Mouse (Mus musculus) gastrocnemius, adult 2 months (tissue): ENCODE data around the gene Fam166b. TPM values are rescaled to one million over a fixed set of nuclear protein-coding genes. Genes with fewer than 3 reads are reported as not detected.

ENCODE experiments used
- DNase-seq: peaks from one replicate; pipeline ENCODE4 v3.0.0; 2022
- H3K27ac ChIP-seq: fragments of 200-600 bp; 2 replicates; pipeline ENCODE4 v1.8.1; 2022; ENCODE audit warnings: mild to moderate bottlenecking
- H3K4me3 ChIP-seq: fragments of 200-600 bp; 2 replicates; pipeline ENCODE4 v1.8.1; 2022; ENCODE audit warnings: mild to moderate bottlenecking, moderate library complexity
- CTCF ChIP-seq: fragments of 200-600 bp; IDR thresholded peaks from 2 replicates; pipeline ENCODE4 v1.8.1; 2022; ENCODE audit warnings: antibody characterized with exemption, mild to moderate bottlenecking, moderate library complexity
- intact Hi-C: fragments of 180-260 bp; cut with DNase I; formaldehyde crosslinking; loops from one replicate; pipeline ENCODE4 v1.15.1; 2025
- total RNA-seq, 2 experiments: library from RNA; stranded (reverse); gene quantifications; 2 replicates each; pipeline ENCODE4 v1.2.3; 2021

The Fam166b gene
- total RNA-seq, 2 experiments from 2014 or later = not detected

DNA sequence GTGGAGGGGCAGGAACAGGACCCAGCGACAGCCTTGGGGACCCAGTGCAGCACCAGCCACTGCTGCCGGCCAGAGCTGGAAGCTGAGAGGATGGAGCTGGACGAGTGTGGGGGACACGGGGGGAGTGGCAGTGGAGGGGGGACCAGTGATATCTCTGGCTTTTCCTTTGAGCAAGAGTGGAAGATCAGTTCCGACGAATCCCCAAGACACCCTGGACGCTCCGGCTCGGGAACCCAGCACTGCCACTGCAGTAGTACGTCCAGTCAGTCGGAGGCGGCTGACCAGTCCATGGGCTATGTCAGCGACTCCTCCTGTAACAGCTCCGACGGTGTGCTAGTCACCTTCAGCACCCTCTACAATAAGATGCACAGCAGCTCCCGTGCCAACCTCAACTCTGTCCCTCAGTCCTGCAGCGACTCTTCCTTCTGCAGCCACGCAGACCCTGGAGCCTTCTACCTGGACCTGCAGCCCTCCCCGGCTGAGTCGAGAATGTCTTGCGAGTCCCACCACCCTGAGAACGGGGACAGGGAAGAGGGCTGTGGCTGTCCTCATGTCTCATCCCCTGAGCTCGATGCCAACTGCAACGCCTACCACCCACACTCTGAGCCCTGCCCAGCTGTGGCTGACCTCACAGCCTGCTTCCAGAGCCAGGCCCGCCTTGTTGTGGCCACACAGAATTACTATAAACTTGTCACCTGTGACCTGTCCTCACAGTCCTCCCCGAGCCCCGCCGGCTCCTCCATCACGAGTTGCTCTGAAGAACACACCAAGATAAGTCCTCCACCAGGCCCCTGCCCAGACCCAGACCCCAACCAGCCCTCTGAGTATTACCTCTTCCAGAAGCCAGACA, 13.5 kb downstream of the Fam166b start:
- DNase-seq = peak; percentile 61
- Histone ChIP-seq H3K4me3 (no peak overlapping the region), H3K27ac (peak overlapping the region; percentile 38)
- TF ChIP-seq CTCF = no peak
- intact Hi-C loops = no loop called here

DNA sequence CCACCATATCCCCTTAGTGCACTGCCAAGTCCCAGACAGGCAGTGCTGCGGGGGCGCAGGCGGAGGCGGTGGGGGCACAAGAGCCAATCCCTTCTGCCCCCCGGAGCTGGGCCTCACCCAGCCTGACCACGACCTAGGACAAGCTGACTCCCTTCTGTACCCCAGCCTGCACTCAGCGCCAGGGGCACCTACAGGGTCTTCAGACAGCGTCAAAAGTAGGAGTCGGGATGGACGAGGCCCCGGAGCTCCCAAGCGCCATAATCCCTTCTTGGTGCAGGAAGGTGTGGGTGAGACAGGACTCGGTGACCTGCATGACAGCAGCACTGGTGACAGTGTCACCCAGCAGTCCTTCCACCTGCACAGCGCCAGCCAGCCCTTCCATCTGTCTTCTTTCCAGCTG, 14.2 kb downstream of the Fam166b start:
- TF ChIP-seq CTCF = no peak
- no peak overlapping the region for H3K4me3 ChIP-seq
- DNase-seq = peak; percentile 23
- intact Hi-C loops = no loop called here
- H3K27ac ChIP-seq = no peak overlapping the region

DNA sequence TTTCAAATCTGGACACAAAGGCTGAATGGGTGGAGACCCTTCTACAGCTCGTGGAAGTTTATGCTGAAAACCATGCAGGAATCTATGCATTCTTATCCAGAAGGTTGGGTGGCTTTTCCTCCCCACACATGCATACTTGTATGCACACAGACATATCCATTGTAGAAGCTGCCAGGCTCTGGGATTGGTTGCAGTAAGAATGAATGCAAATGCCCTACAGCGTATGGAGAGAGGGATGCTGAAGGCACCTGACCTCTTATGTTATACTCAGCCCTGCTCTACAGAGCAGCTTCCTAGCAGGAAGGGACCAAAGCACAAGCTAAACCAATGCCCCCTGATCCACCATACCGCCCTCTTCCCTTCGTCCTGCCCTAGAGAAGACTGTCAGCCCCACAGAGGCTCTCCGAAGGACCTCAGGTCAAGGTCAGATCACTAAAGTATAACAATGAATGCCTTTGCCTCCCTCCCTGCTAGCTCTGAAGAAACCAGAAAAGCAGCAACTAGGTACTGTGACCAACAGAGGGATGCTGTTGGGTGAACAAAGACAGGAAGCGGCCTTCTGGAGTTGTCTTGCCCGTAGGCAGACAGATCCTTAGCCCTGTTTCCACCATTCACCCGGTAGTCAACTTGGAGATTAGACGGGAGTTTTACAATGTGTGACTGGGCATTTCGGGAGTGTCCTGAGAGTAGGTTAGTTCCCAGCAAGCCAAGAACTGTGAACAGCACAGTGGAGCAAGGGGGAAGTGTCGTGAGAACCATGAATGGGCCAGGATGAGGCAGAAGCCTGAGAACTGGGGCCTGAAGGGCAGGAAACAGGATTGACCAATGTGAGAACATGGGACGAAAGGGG, 21.6 kb downstream of the Fam166b start:
- peak overlapping the region; percentile 95 for H3K27ac ChIP-seq
- no peak for TF ChIP-seq CTCF
- intact Hi-C loops = loop anchor here (2.0 to 10.0 kb wide), 2 partner anchors 24 to 362 kb away; partner anchors contain the start of gene Fam214b
- peak; percentile 13 for DNase-seq
- H3K4me3 ChIP-seq = peak overlapping the region; percentile 75

DNA sequence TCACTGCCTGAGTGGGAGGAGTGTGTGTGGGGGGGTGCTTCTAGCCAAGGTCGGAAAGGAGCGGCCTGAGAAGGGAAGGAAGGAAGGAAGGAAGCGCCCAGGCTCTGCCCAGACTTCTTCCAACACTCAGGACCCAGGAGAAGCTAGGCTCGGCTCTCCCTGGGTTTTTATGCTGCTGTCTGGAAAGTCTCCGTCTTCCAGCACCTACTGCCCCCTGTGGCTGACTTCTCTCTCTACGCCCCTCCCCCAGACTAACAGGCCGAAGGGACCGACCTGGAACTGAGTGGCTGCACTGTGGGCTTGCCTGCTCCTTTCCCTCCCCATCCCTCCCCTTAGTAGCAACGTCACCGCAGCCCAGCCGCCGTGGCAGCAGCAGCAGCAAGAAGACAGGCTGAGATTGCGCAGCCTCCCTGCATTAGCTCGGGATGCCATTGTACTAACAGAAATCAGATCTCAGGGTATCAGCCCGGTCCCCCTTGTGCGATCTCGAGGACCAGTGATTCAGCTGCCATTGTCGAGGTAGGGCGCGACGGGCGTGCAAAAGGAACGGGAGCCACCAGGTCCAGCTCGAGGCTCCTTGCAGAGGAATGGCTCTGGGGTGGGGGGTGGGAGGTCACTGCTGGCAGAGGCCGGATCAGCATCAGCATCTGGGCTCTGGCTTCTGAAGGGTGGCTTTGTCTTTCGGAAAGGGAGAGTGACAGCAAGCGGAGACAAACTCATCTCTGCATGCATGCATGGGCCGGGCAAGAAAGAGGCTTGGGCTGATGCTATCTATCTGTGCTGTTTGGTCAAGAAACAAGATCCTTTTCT, 22.6 kb downstream of the Fam166b start:
- H3K4me3 ChIP-seq = peak overlapping the region; percentile 75
- H3K27ac ChIP-seq = peak overlapping the region; percentile 95
- DNase-seq = peak; percentile 88
- intact Hi-C loops = loop anchor here (2.0 to 10.0 kb wide), 2 partner anchors 24 to 362 kb away; partner anchors contain the start of gene Fam214b
- TF ChIP-seq CTCF = peak; percentile 68

DNA sequence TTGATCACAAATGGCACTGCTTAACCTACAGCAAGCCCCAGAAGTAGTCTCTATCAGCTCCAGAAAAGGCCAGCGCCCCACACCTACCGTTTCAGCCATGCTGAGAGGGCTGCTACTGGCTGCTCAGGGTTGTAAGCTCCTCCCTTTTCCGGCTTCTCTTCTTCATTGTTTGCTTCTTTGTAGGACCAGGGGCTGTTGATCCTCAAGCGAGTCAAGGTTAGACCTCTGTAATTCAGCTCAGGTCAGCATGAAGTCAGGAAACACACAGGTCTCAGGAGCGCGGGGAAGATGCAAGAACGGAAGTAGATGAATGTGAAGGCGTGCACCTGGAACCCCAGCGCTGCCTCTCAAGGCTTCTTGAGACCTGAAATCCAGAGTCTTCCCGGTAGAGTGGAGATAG, 24.2 kb downstream of the Fam166b start:
- intact Hi-C loops = loop anchor here (10.0 kb wide), 1 partner anchor 360 kb away; the partner anchor contains the start of gene Fam214b
- peak overlapping the region; percentile 95 for H3K27ac ChIP-seq
- TF ChIP-seq CTCF = no peak

DNA sequence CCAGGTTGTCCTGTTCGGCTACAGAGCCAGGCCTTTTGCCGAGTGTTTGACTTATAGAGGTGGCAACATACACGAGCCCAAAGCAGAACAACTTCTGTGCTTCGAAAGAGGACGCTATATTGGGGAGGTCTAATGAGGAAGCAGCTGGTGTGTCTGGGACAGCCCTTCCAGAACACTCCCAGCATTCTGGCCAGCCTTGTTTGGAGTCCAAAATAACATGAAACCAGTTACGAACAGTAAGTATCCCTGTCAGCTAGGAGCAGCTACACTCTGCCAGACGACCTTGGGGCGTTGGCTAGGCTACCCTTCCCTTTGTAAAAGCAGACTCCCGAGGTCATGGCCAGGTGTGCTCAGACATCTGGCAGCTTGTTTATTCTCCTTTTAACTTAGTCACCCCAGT, 26.7 kb downstream of the Fam166b start:
- TF ChIP-seq CTCF = no peak
- intact Hi-C loops = loop anchor here (10.0 kb wide), 1 partner anchor 357 kb away; the partner anchor contains the start of gene Fam214b
- peak; percentile 70 for DNase-seq
- H3K4me3 ChIP-seq = peak overlapping the region; percentile 51
- H3K27ac ChIP-seq = peak overlapping the region; percentile 95

More for the DNA sequence above, 24.2 kb downstream of the Fam166b start:
- DNase-seq = peak; percentile 11
- H3K4me3 ChIP-seq = no peak overlapping the region

DNA sequence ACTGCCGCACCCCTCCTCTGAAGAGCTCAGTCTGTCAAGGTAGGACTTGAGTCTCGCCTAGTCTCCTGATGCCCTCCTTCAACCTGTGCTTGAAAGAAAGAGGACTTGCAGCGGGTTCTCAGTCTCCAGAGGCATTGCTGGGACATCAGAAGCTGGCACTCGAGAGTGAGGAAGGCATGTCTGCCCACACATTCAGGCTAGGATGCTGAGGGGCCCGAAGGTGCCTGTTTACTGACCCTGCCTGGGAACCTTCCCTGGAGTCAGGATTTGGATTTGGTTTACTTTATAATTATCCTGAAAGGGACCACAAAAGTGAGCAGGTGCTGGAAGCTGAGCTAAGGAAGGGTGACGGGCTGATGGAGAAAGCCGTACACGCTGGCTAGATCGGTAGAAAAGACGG, 27.4 kb downstream of the Fam166b start:
- DNase-seq = peak; percentile 11
- Histone ChIP-seq H3K27ac (peak overlapping the region; percentile 95), H3K4me3 (peak overlapping the region; percentile 51)
- no peak for TF ChIP-seq CTCF
- intact Hi-C loops = loop anchor here (10.0 kb wide), 1 partner anchor 357 kb away; the partner anchor contains the start of gene Fam214b

DNA sequence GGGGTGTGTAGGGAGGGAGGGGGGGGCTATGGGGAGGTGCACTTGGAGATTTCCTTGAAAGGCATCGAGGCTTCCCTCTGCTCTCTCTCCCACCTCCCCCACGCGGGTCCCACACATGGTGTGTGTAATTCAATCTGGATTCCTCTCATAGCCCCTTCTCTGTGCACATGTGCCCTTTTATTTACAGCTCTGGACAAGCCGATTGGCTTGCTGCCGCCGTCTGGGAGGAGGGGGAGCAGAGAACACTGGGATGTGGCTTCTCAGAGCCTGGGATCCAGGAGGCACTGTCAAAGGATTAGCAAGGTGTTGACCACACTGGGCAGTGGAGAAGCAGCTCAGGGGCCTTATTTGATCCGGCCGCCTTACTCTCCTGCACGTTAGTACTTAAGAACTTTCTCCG, 28.0 kb downstream of the Fam166b start:
- H3K4me3 ChIP-seq = peak overlapping the region; percentile 51
- H3K27ac ChIP-seq = peak overlapping the region; percentile 95
- intact Hi-C loops = loop anchor here (10.0 kb wide), 1 partner anchor 356 kb away; the partner anchor contains the start of gene Fam214b
- DNase-seq = peak; percentile 69
- TF ChIP-seq CTCF = no peak

DNA sequence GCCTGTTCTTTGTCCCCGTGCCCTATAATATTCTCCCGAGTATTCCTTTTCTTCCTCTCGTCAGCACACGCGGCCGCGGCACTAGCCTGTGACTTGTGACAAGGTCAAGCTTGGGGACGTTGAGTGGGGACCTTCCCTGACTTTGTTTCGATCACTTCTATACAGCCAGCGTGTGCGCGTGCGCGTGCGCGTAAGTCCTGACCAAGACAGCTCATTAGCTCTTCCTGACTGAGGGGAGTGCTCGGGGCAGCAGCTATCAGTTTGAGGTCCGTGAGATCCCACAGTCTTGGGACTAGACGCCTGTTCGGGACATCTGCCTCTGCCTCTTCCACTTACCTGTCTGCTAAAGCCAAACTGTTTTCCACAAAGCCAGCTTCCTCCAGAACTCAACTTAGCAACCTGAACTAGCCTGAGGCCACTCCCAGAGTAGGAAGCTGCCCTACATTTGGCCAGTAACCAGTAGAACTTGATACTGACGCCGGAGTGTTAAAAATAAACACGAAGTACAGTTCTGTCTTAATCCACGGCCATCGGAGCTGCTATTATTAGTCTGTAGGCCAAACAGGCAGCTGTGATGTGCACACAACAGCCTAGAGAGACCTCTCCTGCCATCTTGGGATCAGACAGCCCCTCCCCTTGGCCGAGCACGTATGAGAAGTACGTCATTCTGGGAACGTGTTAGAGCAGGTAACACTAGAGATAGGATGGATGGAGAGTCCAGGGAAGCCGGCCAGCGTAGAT, 29.4 kb downstream of the Fam166b start:
- peak overlapping the region; percentile 65 for H3K4me3 ChIP-seq
- no peak for TF ChIP-seq CTCF
- H3K27ac ChIP-seq = peak overlapping the region; percentile 95
- intact Hi-C loops = loop anchor here (10.0 kb wide), 1 partner anchor 355 kb away; the partner anchor contains the start of gene Fam214b
- peak; percentile 80 for DNase-seq

DNA sequence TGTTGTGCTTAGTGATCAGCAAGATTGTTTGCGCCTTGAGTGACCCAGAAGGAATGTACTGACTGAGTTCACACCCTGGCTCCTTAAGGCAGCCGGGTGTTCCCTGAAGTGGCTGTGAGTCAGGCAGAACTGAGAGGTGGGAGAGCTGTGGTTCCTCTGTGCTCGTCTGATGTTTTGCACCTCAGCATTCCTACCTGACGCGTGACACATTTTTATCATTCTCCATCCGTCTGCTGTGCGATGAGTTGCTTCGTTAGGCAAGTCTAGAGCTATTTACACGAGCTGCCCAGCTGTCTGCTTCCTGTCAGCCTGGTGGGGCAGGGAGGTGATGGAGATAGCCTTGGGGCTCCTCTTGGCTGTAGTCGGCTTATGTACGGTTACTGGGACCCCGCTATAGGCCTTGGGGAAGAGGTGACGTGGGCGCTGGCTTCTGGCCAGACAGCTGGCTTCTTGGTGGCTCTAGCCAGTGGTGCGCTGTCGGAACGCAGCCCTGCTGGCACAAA, 30.1 kb downstream of the Fam166b start:
- peak; percentile 81 for DNase-seq
- peak overlapping the region; percentile 95 for H3K27ac ChIP-seq
- H3K4me3 ChIP-seq = peak overlapping the region; percentile 65

DNA sequence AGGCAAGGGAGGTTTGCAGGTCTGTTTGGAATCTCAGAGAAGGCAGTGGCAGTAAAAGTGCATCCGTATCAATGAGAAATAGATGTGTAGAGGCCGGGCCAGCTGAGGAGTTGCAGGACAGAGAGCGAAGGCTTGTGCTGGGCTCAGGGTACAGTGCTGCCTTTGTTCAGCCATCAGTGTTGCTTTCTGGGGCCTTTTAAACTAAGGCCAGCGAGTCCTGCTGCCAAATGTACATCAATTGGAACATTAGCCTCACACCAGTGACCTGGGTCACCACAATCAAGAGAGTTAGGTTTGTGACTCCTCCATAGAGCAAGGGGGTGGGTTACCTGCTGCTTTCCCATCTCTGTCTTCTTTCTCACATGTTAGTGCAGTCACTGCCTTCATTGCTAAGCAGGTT, 30.9 kb downstream of the Fam166b start:
- no peak for DNase-seq
- peak overlapping the region; percentile 95 for H3K27ac ChIP-seq
- no peak for TF ChIP-seq CTCF
- H3K4me3 ChIP-seq = no peak overlapping the region
- intact Hi-C loops = no loop called here

More for the DNA sequence above, 30.1 kb downstream of the Fam166b start:
- TF ChIP-seq CTCF = no peak
- intact Hi-C loops = no loop called here
